ENCODE assay signal across 10 mouse cellular contexts in genomic region chr2:178137518-178137917, GRCm38 (mm10). TPM values are rescaled to one million over a fixed set of nuclear protein-coding genes. Genes with fewer than 3 reads are reported as not detected.
A peak's percentile ranks its signal among the peaks of the same experiment; 100 is the strongest.
DNase-seq lines count a peak whose midpoint lies in the region; ATAC-seq and TF ChIP-seq lines count a peak whose summit lies in the region.
"Had no signal": no experiment of that assay in that cellular context is flagged by ENCODE, and none has a peak within 500 bp of the region (broad histone marks: within the 10 kb centered on the region; RNA-seq: fewer than 3 reads in every experiment).

No protein-coding gene starts in this region.

- no peak overlapping the region for H3K9ac ChIP-seq in liver, adult 2 months (ENCODE audit: low read depth, low read length)
- H3K9ac ChIP-seq in liver, embryonic 11.5 days (ENCODE audit: low read depth, low read length), result no peak overlapping the region
- no peak overlapping the region for H3K9ac ChIP-seq in limb, embryonic 11.5 days (ENCODE audit: low read length)
- H3K9ac ChIP-seq: hindbrain, embryonic 15.5 days; neural tube, embryonic 13.5 days had no signal

- H3K4me2 ChIP-seq in liver, embryonic 11.5 days, result no peak overlapping the region
- no peak overlapping the region for H3K4me2 ChIP-seq in limb, embryonic 11.5 days (ENCODE audit: low read depth, severe bottlenecking)
- H3K4me2 ChIP-seq: hindbrain, embryonic 15.5 days; neural tube, embryonic 13.5 days had no signal

- no peaks in the 10 kb centered on the region for H3K79me2 ChIP-seq in liver, adult 2 months (ENCODE audit: control insufficient read depth, insufficient read depth, low read length)

- peak; percentile 50 for DNase-seq in CD4-positive, CD25-positive, alpha-beta regulatory T cell, adult 2 months (ENCODE audit: low read depth, low spot score)
- peak; percentile 28 for DNase-seq in liver, adult 2 months (ENCODE audit: extremely low read depth, low read depth, low spot score)
- no peak for DNase-seq in liver, embryonic 11.5 days (ENCODE audit: low spot score)
- peak; percentile 83 for DNase-seq in brain, embryonic 14.5 days (ENCODE audit: low read depth)
- DNase-seq in fibroblast of lung, adult 2 months (ENCODE audit: low read depth), result peak; percentile 2
- DNase-seq in limb, embryonic 11.5 days (ENCODE audit: low spot score), result peak; percentile 76
- peak; percentile 70 for DNase-seq in right cerebral cortex, postnatal 25 days

- H3K4me3 ChIP-seq in liver, adult 2 months (ENCODE audit: insufficient read depth, low read depth, low read length), result no peak overlapping the region
- no peak overlapping the region for H3K4me3 ChIP-seq in liver, embryonic 11.5 days (ENCODE audit: low read depth, low read length)
- H3K4me3 ChIP-seq in limb, embryonic 11.5 days (ENCODE audit: low read depth, low read length), result no peak overlapping the region
- H3K4me3 ChIP-seq: hindbrain, embryonic 15.5 days; neural tube, embryonic 13.5 days had no signal

- no peaks in the 10 kb centered on the region for H3K9me3 ChIP-seq in liver, embryonic 11.5 days (ENCODE audit: control insufficient read depth, low read length)
- H3K9me3 ChIP-seq in limb, embryonic 11.5 days (ENCODE audit: control insufficient read depth, low read length), result no peaks in the 10 kb centered on the region
- H3K9me3 ChIP-seq: hindbrain, embryonic 15.5 days; neural tube, embryonic 13.5 days had no signal

- WGBS in liver, adult 2 months, result 7% methylated on average over 3 of the region's 3 CpGs
- 9% methylated on average over 3 of the region's 3 CpGs for WGBS in liver, embryonic 11.5 days
- 9% methylated on average over 3 of the region's 3 CpGs for WGBS in limb, embryonic 11.5 days

- H3K4me1 ChIP-seq in liver, adult 2 months (ENCODE audit: control insufficient read depth, insufficient read depth, low read length), result no peaks in the 10 kb centered on the region
- no peaks in the 10 kb centered on the region for H3K4me1 ChIP-seq in liver, embryonic 11.5 days (replicated peaks; ENCODE audit: control insufficient read depth, insufficient read depth, low read length)
- H3K4me1 ChIP-seq in limb, embryonic 11.5 days (ENCODE audit: control insufficient read depth, insufficient read depth, low read length), result peaks cover 4% of the 10 kb centered on the region

- H3K36me3 ChIP-seq in liver, adult 2 months (ENCODE audit: control insufficient read depth, insufficient read depth, low read length), result no peaks in the 10 kb centered on the region
- no peaks in the 10 kb centered on the region for H3K36me3 ChIP-seq in liver, embryonic 11.5 days (ENCODE audit: control insufficient read depth, insufficient read depth, low read length)
- no peaks in the 10 kb centered on the region for H3K36me3 ChIP-seq in limb, embryonic 11.5 days (ENCODE audit: control insufficient read depth, insufficient read depth, low read length)
- H3K36me3 ChIP-seq: hindbrain, embryonic 15.5 days; neural tube, embryonic 13.5 days had no signal

- ATAC-seq in CD4-positive, CD25-positive, alpha-beta regulatory T cell, adult 4 months, result no peak
- ATAC-seq in liver, embryonic 11.5 days (replicated peaks; ENCODE audit: low FRiP score), result no peak
- ATAC-seq in limb, embryonic 11.5 days (ENCODE audit: insufficient number of reproducible peaks, low FRiP score, low TSS enrichment, low read depth), result no peak

- peaks cover 3% of the 10 kb centered on the region; the same call in 1 of the 2 replicates for H3K27me3 ChIP-seq in liver, adult 2 months (ENCODE audit: control insufficient read depth, insufficient read depth, low read length)
- H3K27me3 ChIP-seq in liver, embryonic 11.5 days (replicated peaks; ENCODE audit: control insufficient read depth, insufficient read depth, low read length), result peaks cover 15% of the 10 kb centered on the region
- H3K27me3 ChIP-seq in limb, embryonic 11.5 days (ENCODE audit: control insufficient read depth, insufficient read depth, low read length), result no peaks in the 10 kb centered on the region
- H3K27me3 ChIP-seq: hindbrain, embryonic 15.5 days had no signal

- TF ChIP-seq CTCF in liver, adult 2 months (IDR thresholded peaks at IDR 0.05; ENCODE audit: low read depth, low read length), result peak; percentile 91
- TF ChIP-seq CTCF in brain, embryonic 14.5 days (IDR thresholded peaks at IDR 0.05; ENCODE audit: borderline replicate concordance, extremely low read depth, insufficient read depth, insufficient read length), result peak; percentile 99

- no peak overlapping the region for H3K27ac ChIP-seq in liver, adult 2 months (replicated peaks; ENCODE audit: insufficient read depth, low read depth, low read length)
- H3K27ac ChIP-seq in liver, embryonic 11.5 days (ENCODE audit: low read depth, low read length), result no peak overlapping the region
- no peak overlapping the region for H3K27ac ChIP-seq in limb, embryonic 11.5 days (replicated peaks; ENCODE audit: low read depth, low read length)
- H3K27ac ChIP-seq: hindbrain, embryonic 15.5 days; neural tube, embryonic 13.5 days had no signal

- TF ChIP-seq POLR2A in liver, adult 2 months (IDR thresholded peaks at IDR 0.05; ENCODE audit: extremely low read depth, insufficient read depth, low read length), result no peak
- TF ChIP-seq POLR2A in brain, embryonic 14.5 days (IDR thresholded peaks at IDR 0.05; ENCODE audit: borderline replicate concordance, extremely low read depth, insufficient read depth, insufficient read length, poor library complexity, severe bottlenecking), result no peak

RNA-seq across cellular contexts. Expression of gene Phactr3, which starts 18.7 kb away (rescaled TPM):
- under 1 TPM in 1 of 2 experiments, not detected in 1; 0.28 TPM for polyA plus RNA-seq in CD4-positive, CD25-positive, alpha-beta regulatory T cell, adult 4 months (2017; shearing (Covaris generic))
- not detected in 2 replicates for total RNA-seq in liver, adult 2 months (2014; rRNA removed)
- not detected in 2 replicates for polyA plus RNA-seq in liver, adult 2 months (2012; rRNA removed)
- 0.43 and 0.90 TPM in 2 replicates for polyA plus RNA-seq in liver, embryonic 11.5 days (2014; fragmentation: Nextera tagmentation; extraction: Ambion mirVana)
- polyA plus RNA-seq in brain, embryonic 14.5 days (2012; rRNA removed), result 57.7 and 64.7 TPM in 2 replicates
- 4.2 and 4.3 TPM in 2 replicates for polyA plus RNA-seq in limb, embryonic 11.5 days (2014; fragmentation: Nextera tagmentation; extraction: Ambion mirVana)

RNA-seq across cellular contexts. Expression of gene Zfp931, which starts 59.2 kb away (rescaled TPM):
- polyA plus RNA-seq in CD4-positive, CD25-positive, alpha-beta regulatory T cell, adult 4 months (2017; shearing (Covaris generic)), result 10 to 100 TPM in 1 of 2 experiments, 1 to 10 TPM in 1; 8.2 to 11.0 TPM
- total RNA-seq in liver, adult 2 months (2014; rRNA removed), result 11.8 and 15.0 TPM in 2 replicates
- 1.3 TPM in 2 replicates for polyA plus RNA-seq in liver, adult 2 months (2012; rRNA removed)
- 9.6 TPM in 2 replicates for polyA plus RNA-seq in liver, embryonic 11.5 days (2014; fragmentation: Nextera tagmentation; extraction: Ambion mirVana)
- polyA plus RNA-seq in brain, embryonic 14.5 days (2012; rRNA removed), result 6.7 and 7.4 TPM in 2 replicates
- polyA plus RNA-seq in limb, embryonic 11.5 days (2014; fragmentation: Nextera tagmentation; extraction: Ambion mirVana), result 12.9 and 15.7 TPM in 2 replicates

Comparison
In these comparisons a context has a peak if more than half of its experiments do, and no peak if none do; other contexts are left out.
1. RNA of gene Phactr3, which starts 18.7 kb away (polyA plus RNA-seq): 57.7 to 64.7 TPM in brain, embryonic 14.5 days; 4.2 to 4.3 TPM in limb, embryonic 11.5 days, 0.43 to 0.90 TPM in liver, embryonic 11.5 days, 0.28 TPM in CD4-positive, CD25-positive, alpha-beta regulatory T cell, adult 4 months and not detected in liver, adult 2 months; every median in the first group is over 10 times any median in the second.